Mouse (Mus musculus) heart, embryonic 14.5 days (tissue): ENCODE data around the gene Ptges3l. TPM values are rescaled to one million over a fixed set of nuclear protein-coding genes. Genes with fewer than 3 reads are reported as not detected.
"Not testable (repeated sequence)": the region's sequence is repeated elsewhere in the genome, so short reads cannot be mapped to it uniquely, and the experiment has no call there.

Experiments
- ATAC-seq: fragments of 200-750 bp; cut with Nextera tagmentation; 2 replicates; pipeline ENCODE4 v1.8.0; 2017; ENCODE audit warnings: low read depth, moderate TSS enrichment; ENCODE audit not compliant: insufficient number of reproducible peaks, insufficient read depth, low FRiP score
- H3K27ac ChIP-seq, 2 experiments: fragments of 200-500 bp in 1 of 2; fragments of 300-500 bp in 1 of 2; sonication (generic) in 1 of 2; replicated peaks in 1 of 2; 2 replicates each; pipeline ENCODE4 v1.5.1; 2012 to 2014; ENCODE audit warnings: low read depth in 2 of 2, low read length in 2 of 2, control low read depth in 1 of 2, mild to moderate bottlenecking in 1 of 2, mixed read lengths in 1 of 2; ENCODE audit not compliant: control insufficient read depth in 1 of 2, insufficient read depth in 1 of 2
- H3K27me3 ChIP-seq: fragments of 300-500 bp; sonication (generic); 2 replicates; pipeline ENCODE4 v1.6.1; 2014; ENCODE audit warnings: mild to moderate bottlenecking, low read length, control low read depth; ENCODE audit not compliant: control insufficient read depth, insufficient read depth
- H3K36me3 ChIP-seq: fragments of 300-500 bp; sonication (generic); 2 replicates; pipeline ENCODE4 v1.6.1; 2014; ENCODE audit warnings: mild to moderate bottlenecking, control low read depth, low read length, mixed read lengths; ENCODE audit not compliant: control insufficient read depth, insufficient read depth
- H3K4me1 ChIP-seq, 2 experiments: fragments of 200-500 bp in 1 of 2; fragments of 300-500 bp in 1 of 2; sonication (generic) in 1 of 2; 2 replicates each; pipeline ENCODE4 v1.6.1; 2012 to 2014; ENCODE audit warnings: low read length in 2 of 2, control low read depth in 1 of 2, mixed read lengths in 1 of 2; ENCODE audit not compliant: control insufficient read depth in 2 of 2, insufficient read depth in 2 of 2
- H3K4me2 ChIP-seq: fragments of 300-500 bp; sonication (generic); 2 replicates; pipeline ENCODE4 v1.6.1; 2014; ENCODE audit warnings: mild to moderate bottlenecking, low read length
- H3K4me3 ChIP-seq, 2 experiments: fragments of 200-500 bp in 1 of 2; fragments of 300-500 bp in 1 of 2; sonication (generic) in 1 of 2; 2 replicates each; pipeline ENCODE4 v1.5.1; 2012 to 2014; ENCODE audit warnings: low read length in 2 of 2, mild to moderate bottlenecking in 2 of 2, control low read depth in 1 of 2, low read depth in 1 of 2, moderate library complexity in 1 of 2; ENCODE audit not compliant: control insufficient read depth in 1 of 2, insufficient read depth in 1 of 2
- H3K9ac ChIP-seq: fragments of 300-500 bp; sonication (generic); 2 replicates; pipeline ENCODE4 v1.6.1; 2014; ENCODE audit warnings: mild to moderate bottlenecking, low read length
- H3K9me3 ChIP-seq: fragments of 300-500 bp; sonication (generic); 2 replicates; pipeline ENCODE4 v1.6.1; 2016; ENCODE audit warnings: low read length, control low read depth; ENCODE audit not compliant: control insufficient read depth
- WGBS: fragments of 180-500 bp; shearing (Covaris S2); extraction: QIAGEN DNeasy Blood & Tissue Kit; methylation state at CpG from one replicate; pipeline ENCODE4 v1.1.7; 2014; 5-methylcytosine and 5-hydroxymethylcytosine counted together
- microRNA-seq: library from miRNA; unstranded; fragments of <30 nt; microRNA quantifications from one replicate; pipeline ENCODE4, GENCODE M21; 2016
- polyA plus RNA-seq: library from polyadenylated mRNA; unstranded; fragments of >200 nt; fragmentation: Nextera tagmentation; extraction: Ambion mirVana; gene quantifications from 2 replicates; pipeline ENCODE4 v1.2.1, GENCODE M21; 2014

Ptges3l gene
- polyA plus RNA-seq, 1 experiment from 2014 or later, result 81.7 TPM

GRCm38 (mm10) chr11:101381817-101382216 lies 43.3 kb downstream of the Ptges3l start:
- Histone ChIP-seq H3K4me2 (no peak overlapping the region), H3K36me3 (no peaks in the 10 kb centered on the region), H3K9ac (no peak overlapping the region), H3K9me3 (no peaks in the 10 kb centered on the region), H3K27me3 (no peaks in the 10 kb centered on the region), H3K27ac (no peak overlapping the region), H3K4me3 (no peak overlapping the region), H3K4me1 (no peaks in the 10 kb centered on the region)
- no peak for ATAC-seq
- WGBS, result 25% methylated on average over 4 of the region's 4 CpGs

GRCm38 (mm10) chr11:101378926-101379325 lies 46.2 kb downstream of the Ptges3l start:
- 73% methylated on average over 6 of the region's 6 CpGs for WGBS

DNA sequence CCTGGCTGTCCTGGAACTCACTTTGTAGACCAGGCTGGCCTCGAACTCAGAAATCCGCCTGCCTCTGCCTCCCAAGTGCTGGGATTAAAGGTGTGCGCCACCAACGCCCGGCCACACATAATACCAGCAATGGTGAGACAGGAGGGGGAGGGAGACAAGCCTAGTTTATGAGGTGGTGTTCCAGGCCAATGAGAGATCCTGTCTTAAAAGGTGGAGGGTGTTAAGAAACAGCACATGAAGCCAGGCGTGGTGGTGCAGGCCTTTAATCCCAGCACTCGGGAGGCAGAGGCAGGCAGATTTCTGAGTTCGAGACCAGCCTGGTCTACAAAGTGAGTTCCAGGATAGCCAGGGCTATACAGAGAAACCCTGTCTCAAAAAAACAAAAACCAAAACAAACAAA lies 46.9 kb downstream of the Ptges3l start:
- not testable (repeated sequence) for H3K9me3 ChIP-seq, H3K36me3 ChIP-seq, ATAC-seq, H3K27ac ChIP-seq, H3K27me3 ChIP-seq, H3K4me3 ChIP-seq, H3K9ac ChIP-seq, H3K4me1 ChIP-seq, H3K4me2 ChIP-seq
- WGBS, result 79% methylated on average over 8 of the region's 8 CpGs

More at GRCm38 (mm10) chr11:101378926-101379325, 46.2 kb downstream of the Ptges3l start:
- Histone ChIP-seq H3K9ac (no peak overlapping the region), H3K9me3 (no peaks in the 10 kb centered on the region), H3K27me3 (no peaks in the 10 kb centered on the region), H3K4me3 (no peak overlapping the region), H3K36me3 (no peaks in the 10 kb centered on the region), H3K27ac (no peak overlapping the region), H3K4me1 (no peaks in the 10 kb centered on the region), H3K4me2 (no peak overlapping the region)
- ATAC-seq, result no peak

GRCm38 (mm10) chr11:101374421-101374938 lies 50.7 kb downstream of the Ptges3l start:
- Histone ChIP-seq H3K9ac (no peak overlapping the region), H3K27me3 (no peaks in the 10 kb centered on the region), H3K4me2 (no peak overlapping the region), H3K9me3 (no peaks in the 10 kb centered on the region), H3K4me3 (no peak overlapping the region), H3K4me1 (no peaks in the 10 kb centered on the region), H3K27ac (no peak overlapping the region), H3K36me3 (no peaks in the 10 kb centered on the region)
- ATAC-seq, result no peak
- 64% methylated on average over 7 of the region's 7 CpGs for WGBS

GRCm38 (mm10) chr11:101370141-101370540 lies 55.0 kb downstream of the Ptges3l start:
- Histone ChIP-seq H3K27ac (no peak overlapping the region), H3K36me3 (no peaks in the 10 kb centered on the region), H3K4me2 (no peak overlapping the region), H3K4me3 (no peak overlapping the region), H3K9me3 (no peaks in the 10 kb centered on the region), H3K27me3 (no peaks in the 10 kb centered on the region), H3K4me1 (no peaks in the 10 kb centered on the region), H3K9ac (no peak overlapping the region)
- no peak for ATAC-seq
- WGBS, result 64% methylated on average over 5 of the region's 5 CpGs

Small RNAs within 50 kb of the gene (microRNA-seq; reads per million reads assigned to microRNA genes)
- 2.0 reads per million for gene Mir6929

Other genes with a start within 250 kb of the Ptges3l start
- gene Ccr10, start 249.9 kb downstream of the Ptges3l start, polyA plus RNA-seq, result 0.30 TPM in 1 of 2 replicates, not detected in the other
- 13.6 and 16.6 TPM in 2 replicates for gene Ezh1, start 198.9 kb downstream of the Ptges3l start, polyA plus RNA-seq
- 272 and 281 TPM in 2 replicates for gene Ramp2, start 179.3 kb downstream of the Ptges3l start, polyA plus RNA-seq
- gene Vps25, start 171.6 kb downstream of the Ptges3l start, polyA plus RNA-seq, result 111 and 123 TPM in 2 replicates
- gene Wnk4, start 164.8 kb downstream of the Ptges3l start, polyA plus RNA-seq, result 5.8 and 9.5 TPM in 2 replicates
- 0.51 and 1.1 TPM in 2 replicates for gene Cntd1, start 146.3 kb downstream of the Ptges3l start, polyA plus RNA-seq
- 188 and 203 TPM in 2 replicates for gene Coa3, start 146.2 kb downstream of the Ptges3l start, polyA plus RNA-seq
- gene Becn1, start 123.0 kb downstream of the Ptges3l start, polyA plus RNA-seq, result 134 and 149 TPM in 2 replicates
- 62.5 and 66.5 TPM in 2 replicates for gene Psme3, start 109.1 kb downstream of the Ptges3l start, polyA plus RNA-seq
- gene Aoc2, start 100.3 kb downstream of the Ptges3l start, polyA plus RNA-seq, result 0.55 and 0.84 TPM in 2 replicates
- gene Aoc3, start 94.7 kb downstream of the Ptges3l start, polyA plus RNA-seq, result 1.4 and 1.9 TPM in 2 replicates
- not detected in 2 replicates for gene G6pc, start 57.8 kb downstream of the Ptges3l start, polyA plus RNA-seq
- gene Aarsd1, start 7.7 kb downstream of the Ptges3l start, polyA plus RNA-seq, result 42.2 and 45.4 TPM in 2 replicates
- gene Gm27029, start 537 bp downstream of the Ptges3l start, polyA plus RNA-seq, result 10.2 and 17.4 TPM in 2 replicates
- gene Rundc1, start 248 bp downstream of the Ptges3l start, polyA plus RNA-seq, result 10.1 and 10.7 TPM in 2 replicates
- gene Rpl27, start 17.0 kb upstream of the Ptges3l start, polyA plus RNA-seq, result 245 and 260 TPM in 2 replicates
- 17.1 and 17.3 TPM in 2 replicates for gene Ifi35, start 23.1 kb upstream of the Ptges3l start, polyA plus RNA-seq
- gene Rnd2, start 39.7 kb upstream of the Ptges3l start, polyA plus RNA-seq, result 5.4 and 9.0 TPM in 2 replicates
- gene Vat1, start 40.9 kb upstream of the Ptges3l start, polyA plus RNA-seq, result 24.7 and 31.6 TPM in 2 replicates
- gene Brca1, start 126.6 kb upstream of the Ptges3l start, polyA plus RNA-seq, result 7.5 and 8.3 TPM in 2 replicates
- 62.6 and 70.0 TPM in 2 replicates for gene Nbr1, start 126.8 kb upstream of the Ptges3l start, polyA plus RNA-seq
- gene Tmem106a, start 156.9 kb upstream of the Ptges3l start, polyA plus RNA-seq, result 3.6 and 4.1 TPM in 2 replicates
- not detected in 2 replicates for gene Gm11634, start 173.9 kb upstream of the Ptges3l start, polyA plus RNA-seq
- 42.4 and 48.4 TPM in 2 replicates for gene Rdm1, start 201.9 kb upstream of the Ptges3l start, polyA plus RNA-seq
- 6.2 and 6.7 TPM in 2 replicates for gene Arl4d, start 240.2 kb upstream of the Ptges3l start, polyA plus RNA-seq